Mouse (Mus musculus) heart, embryonic 14.5 days (tissue): ENCODE results near the gene Bcl2a1b. TPM values are rescaled to one million over a fixed set of nuclear protein-coding genes. Genes with fewer than 3 reads are reported as not detected.
"Not testable (repeated sequence)": the region's sequence is repeated elsewhere in the genome, so short reads cannot be mapped to it uniquely, and the experiment has no call there.

Experiments
- ATAC-seq: fragments of 200-750 bp; cut with Nextera tagmentation; 2 replicates; pipeline ENCODE4 v1.8.0; 2017; ENCODE audit warnings: low read depth, moderate TSS enrichment; ENCODE audit not compliant: insufficient number of reproducible peaks, insufficient read depth, low FRiP score
- H3K27ac ChIP-seq, 2 experiments: fragments of 200-500 bp in 1 of 2; fragments of 300-500 bp in 1 of 2; sonication (generic) in 1 of 2; replicated peaks in 1 of 2; 2 replicates each; pipeline ENCODE4 v1.5.1; 2012 to 2014; ENCODE audit warnings: low read depth in 2 of 2, low read length in 2 of 2, control low read depth in 1 of 2, mild to moderate bottlenecking in 1 of 2, mixed read lengths in 1 of 2; ENCODE audit not compliant: control insufficient read depth in 1 of 2, insufficient read depth in 1 of 2
- H3K27me3 ChIP-seq: fragments of 300-500 bp; sonication (generic); 2 replicates; pipeline ENCODE4 v1.6.1; 2014; ENCODE audit warnings: mild to moderate bottlenecking, low read length, control low read depth; ENCODE audit not compliant: control insufficient read depth, insufficient read depth
- H3K36me3 ChIP-seq: fragments of 300-500 bp; sonication (generic); 2 replicates; pipeline ENCODE4 v1.6.1; 2014; ENCODE audit warnings: mild to moderate bottlenecking, control low read depth, low read length, mixed read lengths; ENCODE audit not compliant: control insufficient read depth, insufficient read depth
- H3K4me1 ChIP-seq, 2 experiments: fragments of 200-500 bp in 1 of 2; fragments of 300-500 bp in 1 of 2; sonication (generic) in 1 of 2; 2 replicates each; pipeline ENCODE4 v1.6.1; 2012 to 2014; ENCODE audit warnings: low read length in 2 of 2, control low read depth in 1 of 2, mixed read lengths in 1 of 2; ENCODE audit not compliant: control insufficient read depth in 2 of 2, insufficient read depth in 2 of 2
- H3K4me2 ChIP-seq: fragments of 300-500 bp; sonication (generic); 2 replicates; pipeline ENCODE4 v1.6.1; 2014; ENCODE audit warnings: mild to moderate bottlenecking, low read length
- H3K4me3 ChIP-seq, 2 experiments: fragments of 200-500 bp in 1 of 2; fragments of 300-500 bp in 1 of 2; sonication (generic) in 1 of 2; 2 replicates each; pipeline ENCODE4 v1.5.1; 2012 to 2014; ENCODE audit warnings: low read length in 2 of 2, mild to moderate bottlenecking in 2 of 2, control low read depth in 1 of 2, low read depth in 1 of 2, moderate library complexity in 1 of 2; ENCODE audit not compliant: control insufficient read depth in 1 of 2, insufficient read depth in 1 of 2
- H3K9ac ChIP-seq: fragments of 300-500 bp; sonication (generic); 2 replicates; pipeline ENCODE4 v1.6.1; 2014; ENCODE audit warnings: mild to moderate bottlenecking, low read length
- H3K9me3 ChIP-seq: fragments of 300-500 bp; sonication (generic); 2 replicates; pipeline ENCODE4 v1.6.1; 2016; ENCODE audit warnings: low read length, control low read depth; ENCODE audit not compliant: control insufficient read depth
- WGBS: fragments of 180-500 bp; shearing (Covaris S2); extraction: QIAGEN DNeasy Blood & Tissue Kit; methylation state at CpG from one replicate; pipeline ENCODE4 v1.1.7; 2014; 5-methylcytosine and 5-hydroxymethylcytosine counted together
- polyA plus RNA-seq: library from polyadenylated mRNA; unstranded; fragments of >200 nt; fragmentation: Nextera tagmentation; extraction: Ambion mirVana; gene quantifications from 2 replicates; pipeline ENCODE4 v1.2.1, GENCODE M21; 2014

Bcl2a1b gene
- polyA plus RNA-seq, 1 experiment from 2014 or later = 2.3 TPM

DNA sequence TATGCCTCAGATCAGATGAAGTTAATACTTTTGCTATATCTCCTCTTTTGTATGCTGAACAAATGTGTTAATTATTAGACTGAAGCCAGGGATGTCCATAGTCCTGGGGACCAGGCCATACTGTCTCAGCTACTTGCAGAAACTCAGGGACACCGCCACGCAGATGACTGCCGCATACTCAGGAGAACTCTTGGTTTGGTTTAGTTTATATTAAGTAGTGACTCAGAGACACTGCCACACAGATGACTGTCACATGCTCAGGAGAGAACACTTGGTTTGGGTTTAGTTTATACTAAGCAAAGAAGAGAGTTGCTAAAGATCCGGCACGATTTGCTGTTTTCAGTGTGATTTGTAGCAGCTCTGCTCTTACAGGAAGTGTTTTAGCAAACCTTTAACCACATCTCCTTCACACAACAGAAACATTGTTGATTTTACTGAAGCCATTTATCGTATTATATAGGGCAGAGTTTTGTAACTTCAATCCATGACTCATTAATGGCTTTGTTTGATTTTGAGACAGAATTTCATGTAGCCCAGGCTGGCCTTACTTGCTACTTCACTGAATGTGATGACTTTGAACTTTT, 21.8 kb downstream of the Bcl2a1b start:
- H3K9ac ChIP-seq, H3K4me3 ChIP-seq, H3K27ac ChIP-seq, H3K36me3 ChIP-seq, H3K27me3 ChIP-seq, H3K4me1 ChIP-seq, H3K4me2 ChIP-seq, ATAC-seq, H3K9me3 ChIP-seq: not testable (repeated sequence)
- 86% methylated on average over 6 of the region's 6 CpGs for WGBS

DNA sequence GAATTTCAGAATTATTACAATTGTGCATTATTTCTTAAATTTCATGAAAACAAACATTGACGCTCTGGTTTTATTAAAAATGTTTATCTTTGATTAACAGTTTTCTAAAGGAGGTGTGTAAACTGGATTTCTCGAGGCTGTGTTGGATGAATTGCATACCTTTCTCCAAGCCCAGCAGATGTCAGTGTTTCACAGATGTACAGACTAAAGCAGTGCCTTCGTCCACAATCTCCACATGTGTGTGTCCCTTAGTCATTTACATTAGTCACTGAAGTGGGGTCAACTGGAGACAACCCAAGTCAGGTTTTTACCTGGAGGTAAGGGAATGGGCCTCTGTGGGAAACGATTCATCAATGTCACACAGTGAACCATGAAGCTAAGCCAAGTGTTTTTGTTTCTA, 27.1 kb downstream of the Bcl2a1b start:
- Histone ChIP-seq H3K36me3 (no peaks in the 10 kb centered on the region), H3K4me3 (no peak overlapping the region), H3K27ac (no peak overlapping the region), H3K9me3 (no peaks in the 10 kb centered on the region), H3K9ac (no peak overlapping the region), H3K4me1 (no peaks in the 10 kb centered on the region), H3K4me2 (no peak overlapping the region), H3K27me3 (no peaks in the 10 kb centered on the region)
- ATAC-seq = no peak
- WGBS = 51% methylated on average over 4 of the region's 4 CpGs

DNA sequence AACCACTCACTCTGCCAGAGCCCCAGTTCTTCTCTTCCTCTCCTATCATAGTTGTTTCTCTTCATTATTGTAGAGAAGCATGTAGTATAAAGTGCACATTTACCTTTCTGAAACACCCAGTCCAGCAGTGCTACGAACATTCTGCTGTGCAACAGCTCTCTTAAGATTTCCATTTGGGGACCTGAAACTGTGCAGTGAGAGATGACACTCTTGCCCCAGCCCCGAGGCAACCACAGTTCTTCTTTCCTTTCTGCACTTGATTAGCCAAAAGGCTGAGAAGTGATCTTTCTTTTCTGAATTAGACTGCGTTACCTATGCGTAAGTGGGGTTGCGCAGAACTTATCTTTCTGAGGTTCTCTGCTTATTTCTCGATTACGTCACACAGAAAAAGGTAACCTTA, 29.1 kb downstream of the Bcl2a1b start:
- H3K9me3 ChIP-seq = no peaks in the 10 kb centered on the region
- 85% methylated on average over 7 of the region's 7 CpGs for WGBS
- ATAC-seq = no peak

DNA sequence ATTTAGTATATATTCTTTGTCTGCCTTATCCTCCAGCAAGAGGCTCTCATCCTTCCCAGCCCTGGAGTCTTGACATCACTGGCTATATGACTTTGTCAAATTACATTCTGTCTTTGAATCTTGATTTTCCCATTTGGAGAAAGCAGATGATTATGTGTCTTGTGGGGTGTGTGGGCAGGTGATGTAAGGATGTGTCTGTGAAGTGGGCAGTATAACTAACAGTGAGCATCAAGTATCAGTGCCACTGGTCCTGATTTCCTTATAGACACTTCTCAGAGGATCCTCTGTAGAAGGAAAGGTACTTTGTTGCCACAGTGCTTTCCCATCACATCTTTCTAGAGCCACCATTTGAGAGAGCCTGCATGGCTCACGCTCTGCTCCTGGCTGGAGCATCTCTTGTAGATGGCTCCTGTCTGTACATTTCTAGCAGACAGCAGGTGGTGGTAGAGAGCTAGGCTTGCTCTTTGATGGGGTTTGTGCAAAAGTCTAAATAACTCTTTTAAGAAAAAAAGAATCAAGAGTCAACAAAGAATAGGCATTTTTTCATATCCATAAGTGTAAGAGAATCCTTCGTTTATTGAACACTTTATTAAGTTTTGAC, 32.0 kb downstream of the Bcl2a1b start:
- H3K4me1 ChIP-seq, H3K4me2 ChIP-seq, H3K36me3 ChIP-seq, H3K9me3 ChIP-seq, H3K27me3 ChIP-seq, H3K27ac ChIP-seq, H3K4me3 ChIP-seq, H3K9ac ChIP-seq, ATAC-seq: not testable (repeated sequence)
- 68% methylated on average over 1 of the region's 2 CpGs for WGBS

More for the DNA sequence above, 29.1 kb downstream of the Bcl2a1b start:
- Histone ChIP-seq H3K36me3 (no peaks in the 10 kb centered on the region), H3K4me2 (no peak overlapping the region), H3K9ac (no peak overlapping the region), H3K4me3 (no peak overlapping the region), H3K4me1 (no peaks in the 10 kb centered on the region), H3K27me3 (no peaks in the 10 kb centered on the region), H3K27ac (no peak overlapping the region)

DNA sequence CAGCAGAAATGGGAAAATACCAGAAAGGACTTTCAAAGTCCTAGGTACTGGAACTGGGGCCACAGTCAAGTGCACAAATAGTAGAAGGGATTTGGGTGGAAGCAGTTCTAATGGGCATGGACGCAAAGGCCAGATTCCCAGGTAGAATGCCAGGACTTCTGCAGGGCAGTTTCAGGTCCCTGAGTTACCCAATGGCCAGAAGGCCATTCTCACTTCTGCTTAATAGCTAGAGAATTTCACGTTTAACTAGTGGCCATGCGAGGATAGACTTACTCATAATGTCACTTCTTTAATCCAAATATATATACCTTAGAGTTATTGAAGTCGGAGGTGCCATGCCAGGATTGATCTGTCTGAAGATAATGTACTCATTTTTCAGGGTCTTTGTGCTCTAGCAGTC, 38.1 kb downstream of the Bcl2a1b start:
- not testable (repeated sequence) for H3K27me3 ChIP-seq, H3K9me3 ChIP-seq, H3K36me3 ChIP-seq, H3K4me2 ChIP-seq, H3K4me3 ChIP-seq, ATAC-seq, H3K4me1 ChIP-seq, H3K27ac ChIP-seq, H3K9ac ChIP-seq
- 82% methylated on average over 4 of the region's 4 CpGs for WGBS

DNA sequence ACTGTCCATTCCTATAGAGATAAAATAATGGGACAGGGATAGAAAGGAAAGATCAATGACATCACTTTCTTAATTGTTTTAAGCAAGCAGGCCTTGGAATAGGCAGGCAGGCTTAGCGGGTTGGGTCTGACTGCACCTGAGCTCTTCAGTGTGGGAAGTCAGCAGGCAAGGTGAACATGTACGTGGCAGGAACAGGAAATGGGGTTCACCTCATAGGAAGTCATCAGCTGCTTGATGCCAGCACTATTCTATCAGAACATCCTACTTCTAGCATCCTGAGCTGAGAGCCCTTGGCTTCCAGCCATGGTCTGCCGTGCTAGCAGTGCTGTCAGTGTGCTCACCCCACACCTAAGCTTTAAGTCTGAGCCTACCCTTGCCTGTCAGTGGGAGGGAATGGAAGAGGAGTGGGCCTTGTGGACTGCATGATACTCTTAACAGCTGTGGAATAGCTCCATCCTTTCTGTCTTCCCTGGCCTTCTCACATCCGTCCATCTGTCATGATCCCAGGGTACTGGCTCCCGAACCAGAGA, 40.0 kb downstream of the Bcl2a1b start:
- not testable (repeated sequence) for H3K4me1 ChIP-seq, H3K27me3 ChIP-seq, H3K9me3 ChIP-seq, H3K36me3 ChIP-seq, ATAC-seq, H3K27ac ChIP-seq, H3K9ac ChIP-seq, H3K4me2 ChIP-seq, H3K4me3 ChIP-seq
- 70% methylated on average over 4 of the region's 5 CpGs for WGBS

DNA sequence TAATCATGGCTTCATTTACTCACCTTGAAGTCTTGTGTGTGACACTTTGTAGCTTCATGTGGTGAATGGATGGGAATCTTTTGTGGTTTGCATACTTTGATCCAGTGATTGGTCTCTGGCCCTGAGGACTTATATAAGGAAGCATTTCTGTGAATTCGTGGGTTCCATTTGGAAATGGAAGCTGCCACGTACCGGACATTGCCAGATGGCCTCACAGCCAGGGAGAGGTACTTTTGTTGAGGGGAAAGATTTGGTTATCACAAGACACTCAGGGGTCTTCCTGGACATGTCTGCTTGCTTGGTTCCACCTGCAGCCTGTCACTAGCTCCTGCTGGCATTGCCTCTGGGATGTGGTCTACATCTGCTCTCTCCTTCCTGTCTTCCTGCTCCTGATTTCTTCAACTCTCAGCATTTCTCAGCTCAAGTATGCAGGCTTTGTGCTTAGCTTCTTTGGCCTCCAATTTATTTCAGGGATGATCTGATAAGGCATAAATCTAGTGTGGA, 41.6 kb downstream of the Bcl2a1b start:
- H3K9me3 ChIP-seq, H3K4me1 ChIP-seq, H3K27me3 ChIP-seq, H3K4me3 ChIP-seq, H3K4me2 ChIP-seq, ATAC-seq, H3K27ac ChIP-seq, H3K36me3 ChIP-seq, H3K9ac ChIP-seq: not testable (repeated sequence)
- 76% methylated on average over 3 of the region's 3 CpGs for WGBS

DNA sequence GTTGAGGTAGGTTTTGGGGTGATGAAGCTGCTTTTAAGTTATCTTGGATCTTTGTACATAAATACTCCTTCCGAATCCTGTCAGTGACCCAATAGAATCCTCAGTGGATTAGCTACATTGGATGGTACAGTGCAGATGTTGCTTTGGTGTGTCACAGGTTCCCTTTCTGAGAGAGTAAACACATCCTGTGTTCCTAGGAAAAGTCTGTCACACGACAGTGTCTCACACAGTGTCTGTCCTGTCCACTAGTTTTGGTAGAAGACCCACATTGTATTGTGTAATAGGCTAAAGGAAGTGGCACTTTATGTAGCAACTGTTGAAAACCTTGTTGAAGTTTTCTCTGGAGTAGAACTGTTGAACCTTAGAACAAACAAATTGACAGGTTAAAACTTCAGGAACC, 54.4 kb downstream of the Bcl2a1b start:
- no peak overlapping the region for H3K9ac ChIP-seq
- H3K27ac ChIP-seq = no peak overlapping the region
- no peak for ATAC-seq
- no peaks in the 10 kb centered on the region for H3K36me3 ChIP-seq
- no peaks in the 10 kb centered on the region for H3K9me3 ChIP-seq
- H3K4me3 ChIP-seq = no peak overlapping the region
- H3K4me2 ChIP-seq = no peak overlapping the region
- no peaks in the 10 kb centered on the region for H3K4me1 ChIP-seq
- 80% methylated on average over 2 of the region's 2 CpGs for WGBS
- no peaks in the 10 kb centered on the region for H3K27me3 ChIP-seq
